Mouse (Mus musculus) T-cell, adult 66 days (primary cell): ENCODE results near the gene Zfp593. TPM values are rescaled to one million over a fixed set of nuclear protein-coding genes. Genes with fewer than 3 reads are reported as not detected.

Experiments used
- total RNA-seq, 2 experiments: library from RNA; stranded (reverse); gene quantifications; 3 replicates in 1 of 2; 4 replicates in 1 of 2; pipeline ENCODE4 v1.2.4; 2023

Zfp593 gene
- total RNA-seq = 10 to 100 TPM; 23.5 to 25.1 TPM

DNA sequence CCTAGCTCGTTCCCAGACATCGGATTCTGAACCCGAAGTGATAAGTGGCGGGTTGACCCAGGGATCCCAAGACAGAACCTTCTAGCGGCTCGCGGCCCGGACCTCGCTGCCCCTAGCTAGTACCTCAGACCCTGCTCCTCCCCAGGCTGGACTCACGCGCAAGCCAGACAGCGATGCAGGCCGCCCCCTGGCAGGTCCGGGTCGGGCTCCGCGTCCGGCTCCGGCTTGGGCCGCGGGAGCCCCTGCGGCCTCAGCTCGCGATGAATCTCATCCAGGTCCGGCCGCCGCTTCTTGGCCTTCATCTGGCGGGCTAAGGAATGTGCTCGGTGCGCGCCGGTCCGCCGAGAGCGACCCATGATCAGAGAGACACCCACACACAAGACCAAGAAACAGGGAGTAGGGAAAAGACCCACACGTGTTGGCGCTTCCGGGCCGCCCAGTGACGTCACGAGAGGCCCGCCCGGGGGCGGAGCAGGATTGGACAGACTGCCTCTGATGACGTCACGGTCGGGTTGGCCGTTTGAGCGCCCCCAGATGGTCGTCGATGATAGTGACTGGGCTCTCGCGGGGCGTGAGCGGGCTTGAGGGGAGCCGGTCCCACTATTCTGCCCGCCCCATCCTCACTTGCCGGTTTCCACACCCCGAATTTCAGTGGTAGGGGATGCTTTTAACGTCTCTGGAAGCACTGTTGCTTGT lies at the start of gene Zfp593:
TSS of gene Zfp593 (minus strand) at position 445 of the 696 bp plus-strand sequence.

DNA sequence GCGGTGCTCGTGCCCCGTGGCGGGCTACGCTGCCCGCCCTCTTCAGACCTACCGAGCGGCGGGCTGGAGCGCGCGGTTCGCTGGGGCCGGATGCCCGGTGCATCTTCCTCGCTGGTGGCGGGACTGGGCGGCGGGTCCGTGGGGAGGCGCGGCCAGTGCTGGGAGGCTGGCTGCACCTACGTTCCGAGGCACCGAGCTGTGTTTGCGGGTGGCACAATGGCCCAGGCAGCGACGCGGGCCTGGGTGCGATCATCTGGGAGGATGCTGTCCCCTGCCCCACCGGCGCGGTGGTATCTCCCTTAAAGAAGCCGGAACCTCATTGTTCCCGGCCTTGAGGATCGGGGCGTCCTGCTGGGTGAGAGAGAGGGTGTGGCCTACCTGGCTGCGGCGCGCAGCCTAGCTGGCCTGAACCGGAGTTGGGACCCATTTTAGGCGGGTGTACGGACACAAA lies 42.2 kb upstream of the Zfp593 start, which contains the start of gene Pdik1l:
TSS of gene Pdik1l (minus strand) at position 321 of the 451 bp plus-strand sequence.

DNA sequence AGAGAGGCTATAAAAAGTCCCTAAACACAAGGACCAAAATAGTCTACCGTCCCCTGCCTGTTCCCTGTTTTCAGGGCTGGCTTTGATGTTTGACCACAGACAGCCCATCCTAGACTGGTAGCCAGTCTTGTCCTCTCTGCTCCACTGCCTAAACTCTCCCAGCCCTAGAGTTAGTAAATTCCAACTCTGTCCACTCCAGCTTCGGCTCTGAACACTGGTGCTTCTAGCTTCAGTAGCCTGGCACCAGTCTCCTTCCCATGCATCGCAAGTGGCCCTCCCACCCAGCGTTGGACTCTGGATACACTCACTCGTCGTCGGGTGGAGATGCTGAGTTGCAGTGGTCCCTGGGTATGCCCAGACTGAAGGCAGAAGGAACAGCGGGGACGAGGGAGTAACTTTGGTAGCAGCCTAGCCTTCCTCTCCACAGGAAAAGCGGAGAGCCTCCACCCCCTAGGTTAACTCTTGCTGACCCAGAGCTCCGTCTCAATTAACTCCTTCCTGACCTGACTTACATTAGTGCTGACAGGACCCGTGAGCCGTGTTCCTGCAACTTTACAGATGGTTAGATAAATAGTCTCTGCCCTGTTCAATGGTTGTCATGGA lies 8.4 kb upstream of the Zfp593 start, which contains the start of gene Grrp1:
TSS of gene Grrp1 (minus strand) at position 385 of the 603 bp plus-strand sequence.

DNA sequence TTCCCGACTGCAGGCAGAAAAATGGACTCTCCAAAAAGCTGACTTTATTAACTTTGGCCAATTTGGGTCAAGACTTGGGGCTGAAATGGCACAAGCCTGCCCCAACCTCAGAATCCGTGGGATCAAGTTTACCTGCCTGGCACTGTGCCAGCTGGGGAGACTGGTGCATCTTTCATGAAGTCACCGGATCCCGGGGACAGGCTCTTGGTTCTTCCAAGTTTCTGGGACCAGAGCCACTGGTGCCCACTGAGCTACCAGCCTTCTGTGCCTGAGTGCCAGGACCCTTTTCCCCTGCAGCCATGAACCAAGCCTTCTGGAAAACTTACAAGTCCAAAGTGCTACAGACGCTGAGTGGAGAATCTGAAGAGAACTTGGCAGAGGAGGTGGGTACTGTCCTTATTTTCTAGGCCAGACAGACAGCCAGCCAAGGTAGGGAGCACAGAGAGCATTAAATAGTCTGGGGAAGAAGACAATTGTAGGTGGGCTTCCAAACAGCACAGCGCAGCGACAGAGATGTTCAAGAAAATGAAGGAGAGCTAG lies 1.4 kb upstream of the Zfp593 start, which contains the start of gene Gm30191:
TSS of gene Gm30191 (plus strand) at position 217 of the 540 bp plus-strand sequence.

DNA sequence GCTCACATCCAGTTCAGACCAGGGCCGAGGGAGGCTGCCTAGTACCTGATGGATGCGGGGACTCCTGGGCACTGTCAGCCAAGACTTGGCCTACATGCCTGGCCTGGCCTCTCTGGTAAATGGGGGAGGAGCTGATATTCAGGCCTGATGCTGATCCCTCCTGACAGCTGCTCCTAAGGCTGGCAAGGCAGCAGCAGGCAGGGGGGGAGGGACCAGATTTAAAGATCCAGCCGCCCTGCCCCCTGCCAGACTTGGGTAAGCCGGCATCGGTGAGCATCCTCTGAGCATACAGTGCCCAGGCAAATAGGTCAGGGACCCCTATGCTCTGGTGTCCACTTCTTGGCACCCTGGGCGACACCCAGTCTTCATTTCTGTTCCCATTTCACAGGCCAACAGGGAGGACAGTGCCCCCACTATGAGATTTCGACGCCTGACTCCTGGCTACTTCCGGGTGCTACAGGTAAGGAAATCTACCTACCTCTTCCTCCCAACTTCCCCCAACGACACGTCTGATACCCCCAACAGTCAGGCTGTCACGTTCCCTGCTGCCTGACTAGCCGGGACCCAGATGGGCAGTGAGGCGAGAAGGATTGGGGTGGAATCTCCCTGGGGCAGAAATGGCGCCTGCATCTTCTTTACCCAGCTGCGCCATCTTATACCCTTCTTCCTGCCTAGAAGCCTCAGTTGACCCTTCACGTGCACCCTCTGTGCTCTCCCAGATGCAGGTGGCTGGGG lies 1.7 kb downstream of the Zfp593 start, which contains the start of gene E130218I03Rik:
TSS of gene E130218I03Rik (plus strand) at position 147 of the 735 bp plus-strand sequence.

DNA sequence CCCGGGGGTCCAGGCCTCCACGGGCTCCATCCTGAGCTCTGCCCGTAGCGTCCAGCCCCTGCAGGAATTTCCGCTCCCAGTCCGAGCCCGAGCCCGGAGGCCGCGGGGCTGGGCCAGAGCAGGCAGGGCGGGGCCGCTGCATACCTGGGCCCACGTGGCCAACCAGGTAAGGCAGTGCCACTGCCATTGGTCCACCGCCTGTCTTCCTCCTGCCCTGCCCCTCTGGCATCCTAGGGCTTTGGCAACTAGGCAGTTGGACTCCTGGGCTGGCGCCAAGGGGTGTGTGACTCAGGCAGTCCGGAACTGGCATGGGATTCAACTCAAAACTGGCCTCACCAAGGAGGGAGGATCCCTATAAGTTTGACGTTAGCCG lies 7.1 kb downstream of the Zfp593 start, which contains the start of gene Cnksr1:
TSS of gene Cnksr1 (minus strand) at position 121 of the 373 bp plus-strand sequence.

DNA sequence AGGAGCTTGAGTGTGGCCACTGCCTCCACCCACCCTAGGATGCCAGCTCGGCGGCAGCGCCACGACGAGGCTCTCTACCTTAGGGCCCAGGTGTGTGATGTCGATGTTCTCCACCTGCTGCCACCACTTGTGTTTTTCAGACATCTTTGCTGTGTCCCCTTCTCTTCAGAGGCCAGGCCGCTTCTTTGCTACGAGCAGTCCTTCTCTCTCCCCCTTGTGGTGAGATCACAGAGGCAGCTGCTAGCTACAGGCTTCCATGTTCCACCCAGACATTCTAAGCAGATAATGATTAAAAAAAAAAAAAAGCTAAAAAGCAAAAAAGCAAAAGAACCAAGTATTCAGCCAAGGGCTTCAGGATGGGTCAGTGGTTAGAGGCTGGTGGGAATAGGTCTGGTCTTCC lies 18.2 kb downstream of the Zfp593 start, which contains the start of gene Catsper4:
TSS of gene Catsper4 (minus strand) at position 190 of the 400 bp plus-strand sequence.

DNA sequence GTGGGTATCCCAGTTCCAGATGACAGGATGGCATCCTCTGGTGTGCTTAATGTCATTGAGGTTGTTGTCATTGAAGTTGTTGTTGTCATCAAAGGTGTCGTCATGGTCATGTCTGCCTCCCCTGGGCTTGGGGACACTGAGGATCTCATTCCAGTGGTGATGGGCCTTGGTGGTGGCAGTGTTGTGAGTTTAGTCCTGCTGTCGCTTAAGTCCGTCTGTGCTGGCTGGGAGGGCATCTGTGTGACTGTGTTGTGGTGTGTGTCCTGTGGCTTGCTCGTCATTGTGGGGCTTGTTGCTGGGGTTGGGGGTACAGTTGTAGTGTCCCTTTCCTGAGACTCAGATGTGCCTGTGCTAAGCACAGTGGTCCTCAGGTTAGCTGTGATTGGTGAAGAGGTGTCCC lies 42.5 kb downstream of the Zfp593 start, which contains the start of gene Gm7534:
TSS of gene Gm7534 (minus strand) at position 101 of the 400 bp plus-strand sequence.

Other genes with a start within 250 kb of the Zfp593 start
- gene Dhdds, start 244.7 kb downstream of the Zfp593 start, total RNA-seq = 10 to 100 TPM; 28.0 to 36.4 TPM
- not detected for gene Lin28a, start 226.8 kb downstream of the Zfp593 start, total RNA-seq
- gene Zfp683, start 191.8 kb downstream of the Zfp593 start, total RNA-seq = 10 to 100 TPM in 1 of 2 experiments, 1 to 10 TPM in 1; 8.6 to 12.7 TPM
- gene Crybg2, start 184.8 kb downstream of the Zfp593 start, total RNA-seq = 10 to 100 TPM; 13.0 to 13.2 TPM
- 1,000 to 10,000 TPM; 1,087 to 1,227 TPM for gene Cd52, start 150.5 kb downstream of the Zfp593 start, total RNA-seq
- gene Ubxn11, start 143.0 kb downstream of the Zfp593 start, total RNA-seq = 100 to 1,000 TPM; 137 TPM
- 100 to 1,000 TPM; 465 to 526 TPM for gene Sh3bgrl3, start 116.8 kb downstream of the Zfp593 start, total RNA-seq
- 10 to 100 TPM; 30.8 to 34.0 TPM for gene Cep85, start 58.5 kb downstream of the Zfp593 start, total RNA-seq
- gene Gm7534, start 42.6 kb downstream of the Zfp593 start, total RNA-seq = not detected
- not detected for gene Catsper4, start 18.2 kb downstream of the Zfp593 start, total RNA-seq
- 1 to 10 TPM in 1 of 2 experiments, under 1 TPM in 1; 0.24 to 1.1 TPM for gene Cnksr1, start 7.2 kb downstream of the Zfp593 start, total RNA-seq
- gene E130218I03Rik, start 1.9 kb downstream of the Zfp593 start, total RNA-seq = not detected
- not detected for gene Gm30191, start 1.3 kb upstream of the Zfp593 start, total RNA-seq
- not detected for gene Grrp1, start 8.5 kb upstream of the Zfp593 start, total RNA-seq
- 10 to 100 TPM; 13.4 to 15.6 TPM for gene Pdik1l, start 42.3 kb upstream of the Zfp593 start, total RNA-seq
- not detected for gene Trim63, start 69.5 kb upstream of the Zfp593 start, total RNA-seq
- gene Slc30a2, start 97.6 kb upstream of the Zfp593 start, total RNA-seq = not detected
- not detected for gene Extl1, start 138.3 kb upstream of the Zfp593 start, total RNA-seq
- gene Pafah2, start 150.7 kb upstream of the Zfp593 start, total RNA-seq = 1 to 10 TPM; 2.6 to 3.2 TPM
- 10 to 100 TPM; 32.6 to 50.9 TPM for gene Stmn1, start 222.7 kb upstream of the Zfp593 start, total RNA-seq